Mouse (Mus musculus): ENCODE data around the gene Olfr157. TPM values are rescaled to one million over a fixed set of nuclear protein-coding genes. Genes with fewer than 3 reads are reported as not detected.

The Olfr157 gene
- polyA plus RNA-seq, 1 experiment from 2014 or later = not detected

DNA sequence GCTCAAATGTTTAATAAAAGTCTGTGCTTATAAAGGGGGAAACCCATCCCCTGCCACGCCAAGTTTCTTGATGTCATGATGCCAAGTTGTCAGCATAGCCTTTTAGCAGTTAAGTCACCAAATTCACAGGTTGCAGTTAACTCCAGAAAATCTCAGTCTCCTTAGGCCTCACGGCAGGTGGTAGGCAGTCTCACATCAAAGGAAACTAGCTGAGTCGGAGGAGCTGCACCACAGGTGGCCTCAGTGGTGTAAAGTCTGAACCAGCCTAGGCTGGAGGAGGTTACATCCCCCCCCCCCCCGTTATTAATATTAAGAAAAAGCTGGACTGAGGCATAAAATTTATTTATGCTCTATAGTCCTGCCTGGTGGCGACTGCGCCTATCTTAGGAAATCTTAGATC is 44.7 kb downstream of the Olfr157 start:
- no peaks in the 10 kb centered on the region for H3K9me3 ChIP-seq
- no peaks in the 10 kb centered on the region for H3K27me3 ChIP-seq (replicated peaks)
- H3K4me2 ChIP-seq = no peak overlapping the region
- no peak for ATAC-seq (ENCODE audit: insufficient read depth, low FRiP score, low read depth)
- H3K27ac ChIP-seq = no peak overlapping the region
- no peaks in the 10 kb centered on the region for H3K4me1 ChIP-seq
- H3K9ac ChIP-seq = no peak overlapping the region
- H3K4me3 ChIP-seq (replicated peaks) = no peak overlapping the region
- 71% methylated on average over 6 of the region's 6 CpGs for WGBS
- H3K36me3 ChIP-seq = no peaks in the 10 kb centered on the region

Other genes starting within 250 kb of the Olfr157 start
- gene Npr2, start 208.3 kb downstream of the Olfr157 start, polyA plus RNA-seq (2015; fragmentation: Nextera tagmentation; extraction: Ambion mirVana) = 9.3 TPM in 2 replicates
- 0.80 and 1.0 TPM in 2 replicates for gene Spag8, start 186.6 kb downstream of the Olfr157 start, polyA plus RNA-seq (2015; fragmentation: Nextera tagmentation; extraction: Ambion mirVana)
- gene Hint2, start 183.7 kb downstream of the Olfr157 start, polyA plus RNA-seq (2015; fragmentation: Nextera tagmentation; extraction: Ambion mirVana) = 108 and 116 TPM in 2 replicates
- gene Tmem8b, start 171.2 kb downstream of the Olfr157 start, polyA plus RNA-seq (2015; fragmentation: Nextera tagmentation; extraction: Ambion mirVana) = 4.0 and 4.6 TPM in 2 replicates
- gene Fam221b, start 171.1 kb downstream of the Olfr157 start, polyA plus RNA-seq (2015; fragmentation: Nextera tagmentation; extraction: Ambion mirVana) = 2.5 and 4.1 TPM in 2 replicates
- gene Olfr70, start 139.4 kb downstream of the Olfr157 start, polyA plus RNA-seq (2015; fragmentation: Nextera tagmentation; extraction: Ambion mirVana) = not detected in 2 replicates
- gene Olfr71, start 129.9 kb downstream of the Olfr157 start, polyA plus RNA-seq (2015; fragmentation: Nextera tagmentation; extraction: Ambion mirVana) = not detected in 2 replicates
- 0.67 and 0.87 TPM in 2 replicates for gene Hrct1, start 113.0 kb downstream of the Olfr157 start, polyA plus RNA-seq (2015; fragmentation: Nextera tagmentation; extraction: Ambion mirVana)
- 0.09 and 0.18 TPM in 2 replicates for gene Spaar, start 110.2 kb downstream of the Olfr157 start, polyA plus RNA-seq (2015; fragmentation: Nextera tagmentation; extraction: Ambion mirVana)
- not detected in 2 replicates for gene Olfr159, start 69.2 kb downstream of the Olfr157 start, polyA plus RNA-seq (2015; fragmentation: Nextera tagmentation; extraction: Ambion mirVana)
- gene Olfr156, start 16.3 kb downstream of the Olfr157 start, polyA plus RNA-seq (2015; fragmentation: Nextera tagmentation; extraction: Ambion mirVana) = not detected in 2 replicates
- gene Olfr155, start 11.4 kb upstream of the Olfr157 start, polyA plus RNA-seq (2015; fragmentation: Nextera tagmentation; extraction: Ambion mirVana) = not detected in 2 replicates
- 21.8 and 22.4 TPM in 2 replicates for gene Reck, start 35.3 kb upstream of the Olfr157 start, polyA plus RNA-seq (2015; fragmentation: Nextera tagmentation; extraction: Ambion mirVana)
- gene Glipr2, start 117.2 kb upstream of the Olfr157 start, polyA plus RNA-seq (2015; fragmentation: Nextera tagmentation; extraction: Ambion mirVana) = 95.8 and 106 TPM in 2 replicates
- gene Ccin, start 143.3 kb upstream of the Olfr157 start, polyA plus RNA-seq (2015; fragmentation: Nextera tagmentation; extraction: Ambion mirVana) = not detected in 2 replicates
- 248 and 262 TPM in 2 replicates for gene Clta, start 164.3 kb upstream of the Olfr157 start, polyA plus RNA-seq (2015; fragmentation: Nextera tagmentation; extraction: Ambion mirVana)
- 27.8 and 29.8 TPM in 2 replicates for gene Gne, start 244.0 kb upstream of the Olfr157 start, polyA plus RNA-seq (2015; fragmentation: Nextera tagmentation; extraction: Ambion mirVana)